Mouse (Mus musculus): ENCODE data around the gene B4galnt1.
"Not testable (repeated sequence)": the region's sequence is repeated elsewhere in the genome, so short reads cannot be mapped to it uniquely, and the experiment has no call there.

B4galnt1 gene

GRCm38 (mm10) chr10:127141500-127141899, 23.5 kb upstream of the B4galnt1 start:
- no peak for DNase-seq (ENCODE audit: low read depth, low spot score)

- DNase-seq (ENCODE audit: low read depth, low spot score) = no peak
Measured at GRCm38 (mm10) chr10:127143228-127143627, 21.8 kb upstream of the B4galnt1 start.

- DNase-seq (ENCODE audit: low read depth, low spot score) = no peak
Measured at GRCm38 (mm10) chr10:127144536-127144935, 20.5 kb upstream of the B4galnt1 start.

GRCm38 (mm10) chr10:127145303-127145702, 19.7 kb upstream of the B4galnt1 start:
- DNase-seq (ENCODE audit: low read depth, low spot score) = no peak

DNA sequence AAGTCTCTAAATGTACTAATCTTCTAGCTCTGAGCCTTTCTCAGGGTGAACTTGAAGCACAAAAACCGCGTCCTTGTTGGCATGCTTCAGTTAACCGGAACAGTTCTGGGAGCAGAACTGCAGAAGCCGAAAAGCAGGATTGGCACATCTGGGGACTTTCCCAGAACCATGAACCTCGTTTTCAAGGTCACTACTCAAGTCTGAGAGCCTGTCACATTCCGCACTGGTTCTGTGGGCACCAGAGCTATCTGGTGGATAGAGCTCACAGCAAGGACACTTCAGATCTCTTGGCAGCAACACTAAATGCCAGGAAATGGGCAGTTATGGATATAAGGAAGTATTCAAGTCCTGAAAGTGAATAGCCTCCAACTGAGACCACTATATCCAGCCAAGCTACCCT, 17.9 kb upstream of the B4galnt1 start:
- DNase-seq (ENCODE audit: low read depth, low spot score) = no peak

DNA sequence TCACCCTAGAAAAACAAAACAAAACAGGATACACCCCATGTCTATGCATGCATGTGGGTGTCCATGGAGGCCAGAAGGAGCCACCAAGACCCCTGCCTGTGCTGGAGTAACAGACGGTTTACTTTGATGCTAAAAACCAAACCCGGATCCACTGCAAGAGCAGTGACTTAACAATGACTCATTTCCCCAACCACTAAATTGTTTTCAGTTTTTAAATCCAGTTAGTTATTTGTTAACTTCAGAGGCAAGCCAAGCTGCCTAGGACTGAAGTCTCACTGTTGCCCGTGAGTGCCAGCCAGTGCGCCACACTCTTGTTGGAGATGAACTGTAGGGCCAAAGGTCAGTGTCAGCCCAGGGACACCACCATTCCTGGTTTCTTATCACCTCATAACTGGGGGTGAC, 14.6 kb upstream of the B4galnt1 start:
- no peak for DNase-seq (ENCODE audit: low read depth, low spot score)

GRCm38 (mm10) chr10:127151233-127151632, 13.8 kb upstream of the B4galnt1 start:
- not testable (repeated sequence) for DNase-seq (ENCODE audit: low read depth, low spot score)

GRCm38 (mm10) chr10:127152556-127152955, 12.5 kb upstream of the B4galnt1 start:
- DNase-seq (ENCODE audit: low read depth, low spot score) = not testable (repeated sequence)

DNA sequence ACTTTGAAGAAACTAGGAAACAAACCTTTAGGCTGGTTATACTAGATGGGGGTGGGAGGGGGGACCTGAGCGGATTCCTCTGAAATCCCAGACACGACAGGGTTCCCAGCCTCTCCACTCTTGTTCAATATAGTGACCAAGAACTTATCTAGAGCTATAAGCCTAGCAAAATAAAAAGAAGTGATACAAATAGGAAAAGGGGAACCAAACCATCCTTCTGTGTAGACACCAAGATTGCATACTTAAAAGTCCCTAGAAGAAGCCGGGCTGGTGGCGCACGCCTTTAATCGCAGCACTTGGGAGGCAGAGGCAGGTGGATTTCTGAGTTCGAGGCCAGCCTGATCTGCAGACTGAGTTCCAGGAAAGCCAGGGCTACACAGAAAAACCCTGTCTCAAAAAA, 11.7 kb upstream of the B4galnt1 start:
- no peak for DNase-seq (ENCODE audit: low read depth, low spot score)

- DNase-seq (ENCODE audit: low read depth, low spot score) = no peak
Measured at GRCm38 (mm10) chr10:127154241-127154640, 10.8 kb upstream of the B4galnt1 start.

DNA sequence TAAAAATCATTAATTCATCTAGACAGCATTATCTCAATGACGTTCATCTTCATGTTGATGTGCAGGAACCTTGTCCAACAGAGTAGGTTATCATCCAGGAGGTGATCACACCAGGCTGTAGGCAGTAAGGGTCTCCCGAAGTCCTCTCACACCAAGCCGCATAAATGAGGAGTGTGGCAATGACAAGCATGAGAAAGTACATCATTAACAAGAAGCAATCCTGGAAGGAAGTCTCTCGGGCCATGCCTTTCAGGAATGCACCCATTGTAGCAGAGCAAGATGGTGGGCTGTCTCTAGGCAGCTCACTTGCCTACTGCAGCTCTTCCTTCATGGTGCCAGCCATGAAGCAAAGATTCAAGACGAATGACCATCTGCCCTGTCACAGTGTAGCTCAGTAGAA, 10.4 kb upstream of the B4galnt1 start:
- no peak for DNase-seq (ENCODE audit: low read depth, low spot score)

DNA sequence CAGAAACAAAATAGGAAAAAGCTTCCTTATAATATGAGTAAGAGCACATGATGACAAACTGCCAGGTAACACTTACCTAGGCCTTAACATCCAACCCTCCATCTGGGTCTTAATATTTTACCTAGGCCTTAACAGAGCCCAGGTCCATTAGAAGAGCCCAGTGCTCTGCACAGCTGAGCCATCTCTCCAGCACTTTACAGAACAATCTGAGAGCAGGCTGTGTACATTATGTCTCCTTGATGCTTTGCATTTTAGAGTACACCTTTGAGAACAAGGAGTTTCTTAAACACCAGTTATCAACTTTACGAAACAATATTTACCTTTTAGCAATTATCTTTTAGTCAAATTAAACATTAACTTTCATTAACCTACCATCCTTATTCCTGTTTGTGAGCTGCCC, 8.9 kb upstream of the B4galnt1 start:
- no peak for DNase-seq (ENCODE audit: low read depth, low spot score)

- DNase-seq (ENCODE audit: low read depth, low spot score) = no peak
Measured at GRCm38 (mm10) chr10:127156511-127156910, 8.5 kb upstream of the B4galnt1 start.

- DNase-seq (ENCODE audit: low read depth, low spot score) = no peak
Measured at GRCm38 (mm10) chr10:127158471-127158870, 6.6 kb upstream of the B4galnt1 start.

DNA sequence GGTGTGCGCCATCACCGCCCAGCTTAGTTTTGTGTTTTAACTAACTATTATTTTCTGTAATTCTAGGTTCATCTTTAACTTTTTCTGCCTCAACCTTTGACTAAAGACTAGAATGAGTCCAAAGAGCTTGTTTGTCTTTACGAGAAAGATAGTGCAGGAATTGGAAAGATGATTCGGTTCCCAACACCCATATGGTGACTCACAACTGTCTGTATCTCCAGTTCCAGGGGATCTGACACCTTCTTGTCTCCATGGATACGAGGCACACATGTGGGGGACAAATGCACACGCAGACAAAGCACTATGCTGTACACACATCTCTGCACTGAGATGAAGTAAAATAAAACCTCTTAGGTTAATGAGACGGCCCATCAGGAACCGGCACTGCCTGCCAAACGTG, 4.9 kb upstream of the B4galnt1 start:
- no peak for DNase-seq (ENCODE audit: low read depth, low spot score)

- no peak for DNase-seq (ENCODE audit: low read depth, low spot score)
Measured at GRCm38 (mm10) chr10:127160728-127161127, 4.3 kb upstream of the B4galnt1 start.

GRCm38 (mm10) chr10:127162771-127163261, 2.2 kb upstream of the B4galnt1 start:
- not testable (repeated sequence) for DNase-seq (ENCODE audit: low read depth, low spot score)

DNA sequence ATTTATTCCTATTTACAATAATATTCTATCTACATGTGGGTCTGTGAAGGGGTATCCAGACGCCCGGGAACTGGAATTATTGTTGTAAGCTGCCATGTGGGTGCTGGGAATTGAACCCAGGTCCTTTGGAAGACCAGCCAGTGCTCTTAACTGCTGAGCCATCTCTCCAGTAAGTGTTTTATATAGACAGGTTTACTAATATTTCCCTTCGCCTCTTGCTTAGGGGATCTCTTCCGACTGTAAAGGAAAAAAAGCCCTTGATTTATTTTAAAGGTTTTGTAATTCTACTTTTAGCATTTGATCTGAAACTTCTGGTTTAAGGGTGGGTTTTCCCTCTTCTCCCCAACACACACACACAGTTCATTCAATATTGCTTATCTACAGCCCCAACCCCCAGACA, 835 bp upstream of the B4galnt1 start:
- no peak for DNase-seq (ENCODE audit: low read depth, low spot score)

- no peak for DNase-seq (ENCODE audit: low read depth, low spot score)
Measured at GRCm38 (mm10) chr10:127165354-127165653, 279 bp downstream of the B4galnt1 start.

GRCm38 (mm10) chr10:127165654-127166403, 804 bp downstream of the B4galnt1 start:
- DNase-seq (ENCODE audit: low read depth, low spot score) = no peak

GRCm38 (mm10) chr10:127166404-127166715, 1.3 kb downstream of the B4galnt1 start:
- DNase-seq (ENCODE audit: low read depth, low spot score) = no peak

- no peak for DNase-seq (ENCODE audit: low read depth, low spot score)
Measured at GRCm38 (mm10) chr10:127166771-127167613, 2.0 kb downstream of the B4galnt1 start.

DNA sequence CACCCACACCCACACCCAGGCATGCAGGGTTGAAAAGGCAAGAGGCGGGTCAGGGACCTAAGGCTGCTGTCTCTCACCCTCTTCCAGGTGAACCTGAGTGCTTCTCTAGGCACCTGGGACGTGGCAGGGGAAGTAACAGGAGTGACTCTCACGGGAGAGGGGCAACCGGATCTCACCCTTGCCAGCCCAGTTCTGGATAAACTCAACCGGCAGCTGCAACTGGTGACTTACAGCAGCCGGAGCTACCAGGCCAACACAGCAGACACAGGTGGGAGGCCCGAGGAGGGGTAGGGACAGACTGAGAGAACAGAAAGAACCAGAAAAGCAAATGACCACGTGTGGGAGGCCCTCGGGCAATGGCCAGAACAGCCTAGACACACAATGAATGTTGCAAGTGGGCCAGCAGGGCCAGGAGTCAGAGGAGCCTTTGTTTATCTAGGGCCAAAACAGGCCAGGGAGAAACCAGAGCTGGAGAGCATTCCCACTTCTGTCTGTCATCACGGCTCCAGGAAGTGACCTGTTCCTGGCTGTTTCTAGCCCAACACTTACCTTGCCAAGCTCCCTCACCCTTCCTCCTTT, 2.7 kb downstream of the B4galnt1 start:
- no peak for DNase-seq (ENCODE audit: low read depth, low spot score)
